Mouse (Mus musculus) thymus, adult 2 months (tissue): Measurements from ENCODE around the gene Gjb4. TPM values are rescaled to one million over a fixed set of nuclear protein-coding genes. Genes with fewer than 3 reads are reported as not detected.

Source experiments
- DNase-seq: peaks from one replicate; pipeline ENCODE4 v3.0.0; 2021
- H3K27ac ChIP-seq: fragments of 200-500 bp; 2 replicates; pipeline ENCODE4 v1.5.1; 2012; ENCODE audit warnings: low read length, control low read depth; ENCODE audit not compliant: control insufficient read depth, insufficient read depth
- H3K27me3 ChIP-seq: fragments of 200-500 bp; 2 replicates; pipeline ENCODE4 v1.6.1; 2012; ENCODE audit warnings: mild to moderate bottlenecking, low read length, moderate library complexity, mixed read lengths; ENCODE audit not compliant: control insufficient read depth, insufficient read depth
- H3K36me3 ChIP-seq: fragments of 200-500 bp; 2 replicates; pipeline ENCODE4 v1.6.1; 2012; ENCODE audit warnings: mild to moderate bottlenecking, low read length, moderate library complexity; ENCODE audit not compliant: control insufficient read depth, insufficient read depth
- H3K4me1 ChIP-seq: fragments of 200-500 bp; replicated peaks from 2 replicates; pipeline ENCODE4 v1.6.1; 2012; ENCODE audit warnings: low read length; ENCODE audit not compliant: control insufficient read depth, insufficient read depth
- H3K4me3 ChIP-seq: fragments of 200-500 bp; 2 replicates; pipeline ENCODE4 v1.5.1; 2012; ENCODE audit warnings: mild to moderate bottlenecking, low read length, control low read depth, moderate library complexity; ENCODE audit not compliant: control insufficient read depth, insufficient read depth
- CTCF ChIP-seq: fragments of 200-500 bp; IDR thresholded peaks from 2 replicates; pipeline ENCODE4 v1.5.1; 2012; ENCODE audit warnings: mild to moderate bottlenecking, control low read depth, low read length, moderate library complexity, borderline replicate concordance; ENCODE audit not compliant: control insufficient read depth, poor library complexity, insufficient read depth; ENCODE audit errors: extremely low read depth
- POLR2A ChIP-seq: fragments of 200-500 bp; IDR thresholded peaks from 2 replicates; pipeline ENCODE4 v1.6.1; 2012; ENCODE audit warnings: mild to moderate bottlenecking, low read length, control low read depth, moderate library complexity; ENCODE audit not compliant: control insufficient read depth, poor library complexity, insufficient read depth; ENCODE audit errors: extremely low read depth
- WGBS: fragments of 180-500 bp; shearing (Covaris S2); methylation state at CpG from one replicate; pipeline ENCODE4 v1.1.7; 2018; 5-methylcytosine and 5-hydroxymethylcytosine counted together
- polyA plus RNA-seq: library from polyadenylated mRNA; depleted of rRNA; stranded (reverse); fragments of >200 nt; gene quantifications from 2 replicates; pipeline ENCODE4 v1.2.3, GENCODE M21; 2012

Gene Gjb4
- polyA plus RNA-seq, 1 experiment: 0.49 TPM

- H3K4me1 ChIP-seq: no peaks in the 10 kb centered on the region
- TF ChIP-seq POLR2A (no peak), CTCF (no peak)
- H3K36me3 ChIP-seq: no peaks in the 10 kb centered on the region
- no peak overlapping the region for H3K4me3 ChIP-seq
- peak; percentile 28 for DNase-seq
- H3K27me3 ChIP-seq: no peaks in the 10 kb centered on the region
- H3K27ac ChIP-seq: no peak overlapping the region
- WGBS: 32% methylated on average over 4 of the region's 4 CpGs
Observed at GRCm38 (mm10) chr4:127377344-127377743, 23.5 kb upstream of the Gjb4 start.

GRCm38 (mm10) chr4:127375541-127376177 is 21.8 kb upstream of the Gjb4 start:
- no peaks in the 10 kb centered on the region for H3K4me1 ChIP-seq
- no peaks in the 10 kb centered on the region for H3K27me3 ChIP-seq
- H3K4me3 ChIP-seq: no peak overlapping the region
- H3K27ac ChIP-seq: no peak overlapping the region
- TF ChIP-seq POLR2A (no peak), CTCF (no peak)
- WGBS: 87% methylated on average over 17 of the region's 17 CpGs
- no peaks in the 10 kb centered on the region for H3K36me3 ChIP-seq
- DNase-seq: no peak

- no peak for DNase-seq
- WGBS: 87% methylated on average over 4 of the region's 4 CpGs
- Histone ChIP-seq H3K4me3 (no peak overlapping the region), H3K4me1 (no peaks in the 10 kb centered on the region), H3K27me3 (no peaks in the 10 kb centered on the region), H3K27ac (no peak overlapping the region), H3K36me3 (no peaks in the 10 kb centered on the region)
- TF ChIP-seq CTCF: no peak
- no peak for TF ChIP-seq POLR2A
Observed at GRCm38 (mm10) chr4:127374645-127375044, 20.8 kb upstream of the Gjb4 start.

GRCm38 (mm10) chr4:127373491-127373890 is 19.6 kb upstream of the Gjb4 start:
- no peak overlapping the region for H3K4me3 ChIP-seq
- H3K27ac ChIP-seq: no peak overlapping the region
- WGBS: 79% methylated on average over 8 of the region's 8 CpGs
- H3K4me1 ChIP-seq: no peaks in the 10 kb centered on the region
- no peak for DNase-seq
- no peaks in the 10 kb centered on the region for H3K36me3 ChIP-seq
- TF ChIP-seq CTCF (no peak), POLR2A (no peak)
- no peaks in the 10 kb centered on the region for H3K27me3 ChIP-seq

- no peak for DNase-seq
- TF ChIP-seq POLR2A: no peak
- TF ChIP-seq CTCF: no peak
- Histone ChIP-seq H3K4me1 (no peaks in the 10 kb centered on the region), H3K27me3 (no peaks in the 10 kb centered on the region), H3K27ac (no peak overlapping the region), H3K36me3 (no peaks in the 10 kb centered on the region), H3K4me3 (no peak overlapping the region)
- 79% methylated on average over 5 of the region's 5 CpGs for WGBS
Observed at GRCm38 (mm10) chr4:127371546-127371945, 17.7 kb upstream of the Gjb4 start.

- WGBS: 47% methylated on average over 2 of the region's 2 CpGs
- peak; percentile 14 for DNase-seq
- H3K36me3 ChIP-seq: no peaks in the 10 kb centered on the region
- H3K27ac ChIP-seq: no peak overlapping the region
- no peaks in the 10 kb centered on the region for H3K4me1 ChIP-seq
- TF ChIP-seq POLR2A (no peak), CTCF (0 out of 2 replicates have a peak, but pooled peaks have one; percentile 26)
- H3K4me3 ChIP-seq: no peak overlapping the region
- H3K27me3 ChIP-seq: no peaks in the 10 kb centered on the region
Observed at GRCm38 (mm10) chr4:127370447-127370846, 16.6 kb upstream of the Gjb4 start.
